Mouse (Mus musculus): ENCODE measurements at regions not wholly inside any gene's neighbourhood (a gene's known extent, or its start where the extent isn't known, plus 50 kb on each side); places are given as distances from the start of the nearest gene placed in this dataset.

DNA sequence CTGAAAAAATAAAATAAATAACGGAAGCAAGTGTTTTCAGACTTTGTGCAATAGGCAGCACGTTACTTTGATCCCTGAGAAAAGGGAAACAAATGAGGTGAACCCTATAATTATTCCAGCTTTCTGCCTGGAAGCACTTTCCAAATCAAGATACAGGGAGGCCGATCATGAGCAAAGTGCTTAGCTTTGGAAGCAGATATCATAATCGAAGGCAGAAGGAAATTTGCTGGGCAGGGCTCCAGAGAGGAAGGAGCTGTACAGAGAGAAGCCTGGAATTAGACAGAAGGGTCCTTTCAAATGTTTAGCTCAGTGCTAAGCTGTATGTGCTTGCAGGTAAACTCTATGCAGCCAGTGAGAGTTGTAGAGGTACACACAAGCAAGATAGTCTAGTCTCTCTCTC, 948.9 kb downstream of the Bcl11a start:
- TF ChIP-seq ZNF384 (IDR thresholded peaks at IDR 0.05; ENCODE audit: low read depth, low read length) (no peak), MAFK (IDR thresholded peaks at IDR 0.05; ENCODE audit: insufficient read depth, low read depth, low read length) (no peak), CHD2 (IDR thresholded peaks at IDR 0.05; ENCODE audit: low read depth, low read length) (no peak)
